Mouse (Mus musculus): ENCODE measurements around the gene Lamc2. TPM values are rescaled to one million over a fixed set of nuclear protein-coding genes. Genes with fewer than 3 reads are reported as not detected.
A peak's percentile ranks its signal among the peaks of the same experiment; 100 is the strongest.

Gene Lamc2
- total RNA-seq, 2 experiments from 2014 or later = 3.8 to 4.4 TPM

DNA sequence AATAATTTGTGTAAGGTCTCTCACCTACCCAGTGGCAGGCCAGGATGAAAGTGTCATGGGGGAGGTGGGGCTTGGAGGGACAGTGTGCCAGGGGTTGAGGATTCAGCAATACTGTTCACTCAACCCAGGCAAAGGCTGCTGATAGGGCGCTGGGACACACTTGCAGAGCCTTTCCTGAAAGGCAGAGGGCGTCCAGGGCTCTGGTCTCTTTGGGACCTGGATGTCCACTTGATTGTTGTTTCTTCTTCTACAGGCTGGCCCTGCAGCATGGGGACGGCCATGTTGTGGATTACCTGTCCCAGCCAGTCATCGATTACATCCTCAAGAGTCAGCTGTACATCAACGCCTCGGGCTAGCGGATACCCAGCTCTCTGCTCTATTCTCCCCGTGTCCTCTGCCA is 70.9 kb downstream of the Lamc2 start:
- H3K4me3 ChIP-seq = no peak overlapping the region
- no peak for DNase-seq
- H3K27ac ChIP-seq = no peak overlapping the region
- intact Hi-C loops (cut with DNase I) = no loop called here
- no peak for TF ChIP-seq CTCF (IDR thresholded peaks at IDR 0.05)

DNA sequence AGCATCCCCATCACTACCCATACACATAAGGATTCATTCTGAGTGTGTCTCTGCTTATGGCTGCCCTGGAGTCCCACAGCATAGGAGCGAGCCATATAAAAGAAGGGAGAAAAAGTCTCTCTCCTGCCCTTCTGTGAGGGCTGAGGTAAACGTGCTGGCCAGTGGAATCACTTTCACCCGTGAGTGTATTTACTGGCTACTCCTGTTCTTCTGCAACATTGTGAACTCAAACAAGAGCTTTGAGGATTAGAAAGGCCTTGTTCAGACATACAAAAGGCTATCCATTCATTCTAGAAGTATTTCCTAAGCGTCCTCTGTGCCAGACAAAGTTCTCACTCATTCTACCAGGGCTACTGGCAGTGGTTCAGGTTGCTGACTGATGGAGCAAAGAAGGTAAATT is 74.7 kb downstream of the Lamc2 start:
- no peak overlapping the region for H3K27ac ChIP-seq
- intact Hi-C loops (cut with DNase I) = no loop called here
- H3K4me3 ChIP-seq = no peak overlapping the region
- no peak for DNase-seq
- no peak for TF ChIP-seq CTCF (IDR thresholded peaks at IDR 0.05)

DNA sequence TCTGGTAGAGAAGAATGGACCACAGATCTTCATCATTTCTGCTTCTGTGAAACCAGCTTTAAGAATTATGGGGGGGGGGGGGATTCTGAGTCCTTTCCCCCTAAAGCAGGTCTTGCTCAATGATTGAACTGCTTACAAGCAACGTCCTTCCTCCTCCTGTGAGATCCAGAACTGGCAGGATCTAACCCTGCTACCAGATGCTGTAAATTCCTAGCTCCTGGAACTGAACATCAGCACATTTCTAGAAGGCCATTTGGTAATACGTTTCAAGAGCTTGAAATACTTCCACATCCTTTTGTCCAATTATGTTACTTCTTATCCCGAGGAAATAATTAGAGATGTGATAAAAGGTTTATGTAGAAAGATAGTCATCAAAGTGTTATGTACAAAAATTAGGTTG is 76.4 kb downstream of the Lamc2 start:
- H3K4me3 ChIP-seq = no peak overlapping the region
- intact Hi-C loops (cut with DNase I) = no loop called here
- H3K27ac ChIP-seq = no peak overlapping the region
- no peak for DNase-seq
- no peak for TF ChIP-seq CTCF (IDR thresholded peaks at IDR 0.05)

DNA sequence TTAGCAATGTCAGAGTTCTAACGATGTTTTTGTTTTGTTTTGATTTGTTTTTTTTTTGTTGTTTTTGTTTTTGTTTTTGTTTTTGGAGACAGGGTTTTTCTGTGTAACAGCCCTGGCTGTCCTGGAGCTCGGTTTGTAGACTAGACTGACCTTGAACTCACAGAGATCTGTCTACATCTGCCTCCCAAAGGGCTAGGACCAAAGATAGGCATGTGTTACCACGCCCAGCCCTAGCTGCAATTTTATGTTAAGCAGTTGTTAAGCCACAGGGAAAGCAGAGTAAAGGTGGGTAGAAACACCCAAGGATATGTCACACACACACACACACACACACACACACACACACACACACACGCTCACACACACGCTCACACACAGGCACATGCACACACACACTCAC is 76.9 kb downstream of the Lamc2 start:
- Histone ChIP-seq H3K27ac (no peak overlapping the region), H3K4me3 (no peak overlapping the region)
- no peak for TF ChIP-seq CTCF (IDR thresholded peaks at IDR 0.05)
- intact Hi-C loops (cut with DNase I) = no loop called here
- no peak for DNase-seq

DNA sequence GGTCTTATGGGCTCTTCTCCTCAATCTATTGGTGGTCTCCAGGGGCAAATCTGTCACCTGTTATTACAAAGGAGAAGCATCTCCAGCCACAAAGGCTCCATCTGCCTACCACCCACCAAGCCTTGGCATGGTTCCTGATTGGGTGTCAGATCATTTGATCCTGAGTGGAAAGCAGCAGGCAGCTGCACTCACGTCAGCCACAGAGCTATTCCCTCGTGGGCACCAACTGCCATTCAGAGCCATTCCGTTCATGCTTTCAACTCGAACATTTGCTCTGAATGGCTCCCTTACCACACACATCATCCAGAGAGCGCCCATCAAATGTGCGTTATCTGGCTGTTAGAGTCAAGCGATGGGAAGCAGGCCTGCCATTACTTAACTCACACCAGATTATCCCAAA is 78.4 kb downstream of the Lamc2 start:
- DNase-seq = no peak
- no peak for TF ChIP-seq CTCF (IDR thresholded peaks at IDR 0.05)
- no peak overlapping the region for H3K4me3 ChIP-seq
- H3K27ac ChIP-seq = no peak overlapping the region
- intact Hi-C loops (cut with DNase I) = no loop called here

DNA sequence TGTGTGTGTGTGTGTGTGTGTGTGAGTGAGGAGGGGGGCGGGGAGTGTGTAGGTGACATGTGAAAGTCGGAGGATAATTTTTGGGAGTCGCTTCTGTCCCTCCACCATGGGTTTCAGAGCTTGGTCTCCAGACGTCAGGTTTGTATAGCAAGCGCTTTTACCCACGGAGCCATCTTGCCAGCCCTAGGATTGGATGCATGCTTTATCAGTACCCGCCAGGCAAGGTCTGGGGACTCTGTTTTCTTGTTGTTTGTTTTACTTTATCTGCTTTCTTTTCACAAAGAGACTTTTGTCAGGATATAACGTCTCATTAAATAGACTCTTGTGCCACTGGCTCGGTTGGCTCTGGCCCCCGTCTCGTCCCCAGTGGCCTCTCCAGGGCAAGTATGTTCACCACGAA is 81.4 kb downstream of the Lamc2 start:
- TF ChIP-seq CTCF (IDR thresholded peaks at IDR 0.05) = no peak
- no peak for DNase-seq
- no peak overlapping the region for H3K4me3 ChIP-seq
- no peak overlapping the region for H3K27ac ChIP-seq
- intact Hi-C loops (cut with DNase I) = loop anchor here (5.0 kb wide), 1 partner anchor 132 kb away; no protein-coding TSS in a partner anchor

DNA sequence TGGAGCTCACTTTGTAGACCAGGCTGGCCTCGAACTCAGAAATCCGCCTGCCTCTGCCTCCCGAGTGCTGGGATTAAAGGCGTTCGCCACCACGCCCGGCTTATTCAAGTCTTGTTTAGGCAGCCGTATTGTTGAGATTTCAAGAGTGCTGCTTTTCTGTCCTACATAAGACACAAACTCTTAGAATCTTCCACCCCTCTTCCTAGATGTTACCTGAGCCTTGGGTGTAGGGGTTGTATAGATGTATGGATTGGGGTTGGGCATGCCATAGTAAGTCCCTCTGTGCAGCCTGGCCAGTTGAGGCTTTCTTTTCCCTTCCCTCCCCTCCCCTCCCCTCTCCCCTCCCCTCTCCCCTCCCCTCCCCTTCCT is 83.1 kb downstream of the Lamc2 start:
- H3K27ac ChIP-seq = no peak overlapping the region
- no peak overlapping the region for H3K4me3 ChIP-seq
- DNase-seq = no peak
- no peak for TF ChIP-seq CTCF (IDR thresholded peaks at IDR 0.05)
- intact Hi-C loops (cut with DNase I) = loop anchor here (5.0 kb wide), 1 partner anchor 134 kb away; no protein-coding TSS in a partner anchor

DNA sequence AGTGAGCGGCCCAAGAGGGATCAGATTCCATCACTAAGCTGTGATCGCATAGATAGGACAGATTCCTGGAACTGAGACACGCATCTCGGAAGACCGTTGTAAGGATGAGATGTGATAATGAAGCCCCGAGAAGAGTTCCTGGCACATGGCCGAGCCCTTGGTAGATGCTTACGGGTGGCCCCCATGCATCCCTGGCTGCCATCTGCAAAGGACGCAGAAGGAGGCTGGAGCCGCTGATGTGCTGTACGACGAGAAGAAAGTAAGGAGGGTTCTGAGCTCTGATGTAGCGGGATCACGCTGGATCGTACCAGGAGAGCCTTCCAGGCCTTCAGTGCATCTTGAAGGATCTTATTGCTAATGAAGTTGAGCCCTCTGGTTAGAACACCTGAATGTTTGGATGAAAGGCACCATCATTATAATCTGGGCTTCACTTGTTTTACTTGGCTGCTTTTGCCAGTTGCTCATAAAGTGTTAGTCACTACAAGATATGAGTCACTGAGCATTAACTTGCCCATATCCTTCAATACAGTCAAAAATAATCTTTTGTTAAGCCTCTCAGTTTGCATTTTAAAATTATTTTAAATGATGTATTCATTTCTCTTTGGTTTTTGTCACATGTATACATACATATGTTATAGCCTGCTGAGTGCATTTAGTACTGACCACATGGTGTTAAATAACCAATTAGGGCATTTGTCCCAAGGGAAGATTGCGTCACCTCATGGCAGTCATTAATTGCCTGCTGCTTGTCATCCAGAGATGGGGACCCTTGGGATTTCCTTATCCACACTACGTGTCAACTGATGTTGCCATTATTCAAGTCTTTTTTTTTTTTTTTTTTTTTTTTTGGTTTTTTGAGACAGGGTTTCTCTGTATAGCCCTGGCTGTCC is 83.7 kb downstream of the Lamc2 start:
- no peak for DNase-seq
- Histone ChIP-seq H3K4me3 (no peak overlapping the region), H3K27ac (peak overlapping the region; percentile 10; the same call in 1 of the 2 replicates)
- intact Hi-C loops (cut with DNase I) = loop anchor here (5.0 kb wide), 1 partner anchor 135 kb away; no protein-coding TSS in a partner anchor
- TF ChIP-seq CTCF (IDR thresholded peaks at IDR 0.05) = no peak

DNA sequence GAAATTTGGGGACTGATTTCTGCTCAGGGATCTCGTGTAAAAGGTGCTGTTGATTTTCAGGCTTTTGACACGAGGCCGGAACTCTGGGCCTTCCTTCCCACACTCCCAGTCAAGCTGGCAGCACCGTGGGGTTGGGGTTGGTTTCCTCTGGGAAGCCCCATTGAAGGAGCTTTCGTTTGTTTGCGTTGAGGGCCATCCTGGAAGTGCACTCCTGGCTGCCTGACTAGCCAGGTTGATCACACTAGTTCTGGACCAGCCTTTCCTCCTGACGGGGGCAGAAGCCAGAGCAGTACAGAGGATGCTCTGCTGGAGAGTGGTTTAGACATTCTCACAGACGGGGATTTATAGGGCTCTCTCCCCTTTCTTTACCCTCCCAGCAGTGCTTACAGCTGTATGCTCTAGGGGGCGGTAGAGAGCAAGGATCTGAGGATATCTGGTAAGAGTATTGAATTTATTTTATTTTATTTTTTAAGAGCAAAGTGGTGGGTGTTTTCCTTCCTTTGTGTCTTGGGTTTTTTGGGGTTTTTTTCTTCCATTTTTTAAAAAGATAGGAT is 84.8 kb downstream of the Lamc2 start:
- H3K4me3 ChIP-seq = no peak overlapping the region
- H3K27ac ChIP-seq = peak overlapping the region; percentile 57
- peak; percentile 56 for DNase-seq
- intact Hi-C loops (cut with DNase I) = loop anchor here (1.0 to 5.0 kb wide), 2 partner anchors 136 to 285 kb away; no protein-coding TSS in a partner anchor
- TF ChIP-seq CTCF (IDR thresholded peaks at IDR 0.05) = peak; percentile 91

DNA sequence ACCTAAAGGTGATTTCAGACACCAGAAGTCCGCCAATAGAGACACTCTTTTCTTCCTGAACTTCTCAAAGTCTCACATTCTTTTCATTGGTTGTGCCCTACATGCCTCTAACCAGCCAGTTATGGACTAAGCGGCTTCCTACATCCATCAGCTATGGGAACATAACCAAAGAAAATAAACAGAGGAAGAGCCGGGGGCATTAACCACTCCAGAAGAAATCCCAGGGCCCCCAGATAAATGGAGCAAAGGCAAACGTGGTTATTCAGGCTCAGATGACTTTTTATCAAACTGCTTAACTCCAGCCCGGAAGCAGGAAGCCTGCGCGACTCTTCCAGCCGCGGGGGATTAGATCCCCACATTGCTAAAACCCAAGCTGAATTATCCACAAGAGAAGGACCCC is 85.3 kb downstream of the Lamc2 start:
- Histone ChIP-seq H3K4me3 (no peak overlapping the region), H3K27ac (peak overlapping the region; percentile 57)
- TF ChIP-seq CTCF (IDR thresholded peaks at IDR 0.05) = no peak
- intact Hi-C loops (cut with DNase I) = loop anchor here (1.0 to 5.0 kb wide), 2 partner anchors 136 to 285 kb away; no protein-coding TSS in a partner anchor
- no peak for DNase-seq

DNA sequence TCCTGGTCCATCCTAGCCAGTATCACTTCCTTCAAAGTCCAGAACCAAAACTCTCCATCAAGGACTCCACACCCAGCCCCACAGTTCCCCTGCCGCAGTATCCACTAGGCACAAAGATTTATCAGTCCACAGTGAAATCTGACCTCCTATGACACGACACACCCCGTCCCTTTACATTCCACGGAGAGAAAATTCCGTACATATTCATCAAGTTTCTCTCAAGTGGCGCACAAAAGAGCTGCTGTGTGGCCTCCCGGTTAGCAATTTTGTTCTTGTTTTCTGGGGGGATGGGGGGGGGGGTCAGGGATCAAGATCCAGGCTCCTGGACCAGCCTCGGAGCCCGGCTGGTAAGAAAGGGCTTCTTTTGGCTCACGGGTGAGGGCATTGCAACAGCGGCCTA is 87.7 kb downstream of the Lamc2 start:
- no peak overlapping the region for H3K27ac ChIP-seq
- H3K4me3 ChIP-seq = no peak overlapping the region
- TF ChIP-seq CTCF (IDR thresholded peaks at IDR 0.05) = no peak
- no peak for DNase-seq
- intact Hi-C loops (cut with DNase I) = no loop called here

DNA sequence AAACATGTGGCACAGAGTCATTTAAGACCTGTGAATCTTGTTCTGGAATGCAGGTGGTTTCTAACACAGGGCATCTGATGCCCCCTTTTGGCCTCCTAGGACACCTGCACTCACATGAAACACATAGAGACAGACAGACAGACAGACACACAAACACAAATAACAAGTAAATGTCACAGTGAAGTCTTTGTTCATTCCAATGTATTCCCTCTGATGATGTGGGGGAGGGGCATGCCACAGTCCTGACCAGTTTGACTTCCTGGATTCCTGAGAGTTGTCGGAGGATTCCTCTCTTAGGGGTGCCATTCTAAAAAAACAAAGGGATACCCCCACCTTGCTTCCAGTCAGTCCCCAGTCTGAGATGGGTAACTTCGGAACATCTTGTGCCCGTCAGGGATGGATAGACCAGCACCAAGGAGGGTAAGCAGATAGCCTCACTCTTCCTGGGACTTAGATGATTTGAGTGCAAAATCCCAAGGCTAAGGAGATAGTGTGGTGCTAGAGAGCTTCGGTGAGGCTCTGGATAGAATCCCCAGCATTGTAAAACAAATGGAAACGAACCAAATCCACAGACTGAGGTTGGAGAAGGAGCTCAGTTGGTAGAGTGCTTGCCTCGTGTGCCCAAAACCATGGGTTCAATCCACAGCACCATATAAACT is 89.1 kb downstream of the Lamc2 start:
- intact Hi-C loops (cut with DNase I) = no loop called here
- no peak overlapping the region for H3K4me3 ChIP-seq
- no peak for DNase-seq
- H3K27ac ChIP-seq = no peak overlapping the region
- TF ChIP-seq CTCF (IDR thresholded peaks at IDR 0.05) = no peak
